Mouse (Mus musculus) stomach, postnatal 0 days (tissue): ENCODE measurements around the gene Nek8.

Experiments used
- CTCF ChIP-seq: IDR thresholded peaks from 2 replicates; pipeline ENCODE4 v1.5.1; 2016; ENCODE audit warnings: antibody characterized with exemption, low read depth, mild to moderate bottlenecking, moderate library complexity
- EP300 ChIP-seq: optimal IDR thresholded peaks from 2 replicates; pipeline ENCODE3; 2016; ENCODE audit warnings: antibody characterized with exemption

GRCm38 (mm10) chr11:78160171-78160570 is 16.3 kb downstream of the Nek8 start:
- TF ChIP-seq CTCF (no peak), EP300 (no peak)
